Mouse (Mus musculus) MN1 (cell line): ENCODE data around the gene Gm44965.
A peak's percentile ranks its signal among the peaks of the same experiment; 100 is the strongest.

Source experiments
- DNase-seq: peaks from one replicate; pipeline ENCODE4 v3.0.0-alpha.2; 2016; ENCODE audit warnings: low spot score

Gene Gm44965

GRCm38 (mm10) chr6:48579215-48579648, 14.5 kb upstream of the Gm44965 start:
- DNase-seq = no peak

DNA sequence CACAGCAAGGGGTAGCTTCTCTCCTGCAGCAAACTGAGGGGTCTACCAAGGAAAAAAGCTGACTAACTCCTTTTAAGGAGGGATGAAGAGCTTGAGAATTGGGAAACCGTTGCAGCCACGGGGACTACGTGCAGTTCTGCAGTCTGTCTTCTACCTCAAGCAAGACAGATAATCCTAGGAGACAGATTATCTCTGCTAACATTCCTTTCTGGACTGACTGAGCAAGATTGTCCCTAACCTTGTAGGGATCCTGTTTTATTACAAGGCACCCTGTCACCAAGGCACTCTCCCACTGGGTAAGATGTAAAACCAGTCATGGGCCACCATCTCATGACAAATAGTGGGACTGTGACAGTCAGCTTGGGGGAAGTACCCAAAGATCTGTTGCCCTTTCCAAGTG, 12.5 kb upstream of the Gm44965 start:
- no peak for DNase-seq

- peak; percentile 68 for DNase-seq
Measured at GRCm38 (mm10) chr6:48582037-48582436, 11.7 kb upstream of the Gm44965 start.

DNA sequence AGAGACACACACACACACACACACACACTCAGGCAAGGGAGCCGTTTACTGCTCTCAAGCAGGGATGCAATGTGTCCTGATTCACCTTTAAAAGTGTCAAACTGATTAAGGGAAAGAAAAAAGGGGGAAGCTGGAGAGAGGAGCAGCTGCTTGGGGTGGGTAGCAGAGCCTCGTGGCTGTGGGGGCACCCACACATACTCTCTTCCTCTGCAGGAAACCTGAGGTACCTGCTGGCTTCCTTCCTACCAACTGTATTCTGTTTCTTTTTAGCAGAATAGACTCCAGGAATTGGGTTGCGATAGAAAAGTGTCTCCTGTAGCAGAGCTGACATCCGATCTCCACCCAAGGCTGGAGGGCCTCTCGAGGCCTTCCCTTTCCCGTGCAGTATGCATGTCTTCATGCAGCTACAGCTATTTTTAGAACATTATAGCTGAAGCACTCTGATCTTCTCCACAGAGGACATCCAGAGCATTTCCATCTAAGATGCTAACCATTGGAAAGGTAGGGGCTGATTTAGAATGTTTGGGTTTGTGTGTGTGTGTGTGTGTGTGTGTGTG, 4.5 kb upstream of the Gm44965 start, which contains the start of gene Gm45021:
Gene Gm45021 (plus strand): TSS at position 417 of the 557 bp plus-strand sequence.
- DNase-seq = no peak

DNA sequence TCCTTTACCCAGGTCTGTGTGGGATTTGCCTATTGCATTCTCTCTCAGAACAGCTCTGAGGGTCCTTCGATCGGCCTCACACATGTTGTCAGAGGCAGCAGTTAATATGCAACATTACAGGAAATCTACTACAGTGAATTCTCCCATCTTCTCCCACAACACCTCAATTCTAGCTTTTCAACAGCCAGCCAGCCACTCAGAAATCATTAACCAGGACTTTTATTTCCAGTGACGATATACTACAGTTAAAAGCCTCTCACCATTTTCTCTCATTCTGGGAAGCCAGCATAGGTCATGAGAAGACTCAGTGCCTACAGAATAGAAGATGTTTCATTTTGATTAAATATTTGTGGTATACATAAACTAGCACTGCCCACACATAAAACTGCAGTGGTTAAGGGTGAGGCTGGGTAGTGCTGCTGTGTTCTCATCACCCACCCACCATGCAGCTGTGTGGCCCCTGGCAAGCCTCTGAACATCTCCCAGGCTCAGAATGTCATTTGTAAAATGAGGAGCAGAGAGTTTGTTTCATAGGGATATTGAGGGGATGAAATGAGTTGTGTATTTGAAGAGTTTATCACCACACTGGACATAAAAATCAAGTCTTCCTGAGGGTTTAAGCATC, 2.4 kb upstream of the Gm44965 start:
- no peak for DNase-seq

DNA sequence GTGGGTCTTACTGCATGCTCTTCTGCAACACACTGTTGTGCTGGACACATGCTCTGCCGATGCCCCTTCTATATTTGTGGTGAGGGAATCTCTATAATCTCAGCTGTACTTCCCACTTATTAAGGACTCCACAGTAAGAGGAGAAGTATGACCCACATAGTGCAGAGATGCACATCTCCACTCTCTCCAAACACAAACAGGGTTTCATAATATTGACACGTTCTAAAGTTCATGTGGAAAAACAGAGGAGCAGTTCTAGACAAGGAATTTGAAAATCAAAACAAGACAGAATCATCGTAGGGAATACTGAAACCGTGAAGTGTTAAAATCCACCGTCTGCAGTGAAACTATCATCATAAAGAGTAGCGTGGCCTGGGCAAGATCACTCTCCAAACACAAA, 1.9 kb upstream of the Gm44965 start:
- no peak for DNase-seq

DNA sequence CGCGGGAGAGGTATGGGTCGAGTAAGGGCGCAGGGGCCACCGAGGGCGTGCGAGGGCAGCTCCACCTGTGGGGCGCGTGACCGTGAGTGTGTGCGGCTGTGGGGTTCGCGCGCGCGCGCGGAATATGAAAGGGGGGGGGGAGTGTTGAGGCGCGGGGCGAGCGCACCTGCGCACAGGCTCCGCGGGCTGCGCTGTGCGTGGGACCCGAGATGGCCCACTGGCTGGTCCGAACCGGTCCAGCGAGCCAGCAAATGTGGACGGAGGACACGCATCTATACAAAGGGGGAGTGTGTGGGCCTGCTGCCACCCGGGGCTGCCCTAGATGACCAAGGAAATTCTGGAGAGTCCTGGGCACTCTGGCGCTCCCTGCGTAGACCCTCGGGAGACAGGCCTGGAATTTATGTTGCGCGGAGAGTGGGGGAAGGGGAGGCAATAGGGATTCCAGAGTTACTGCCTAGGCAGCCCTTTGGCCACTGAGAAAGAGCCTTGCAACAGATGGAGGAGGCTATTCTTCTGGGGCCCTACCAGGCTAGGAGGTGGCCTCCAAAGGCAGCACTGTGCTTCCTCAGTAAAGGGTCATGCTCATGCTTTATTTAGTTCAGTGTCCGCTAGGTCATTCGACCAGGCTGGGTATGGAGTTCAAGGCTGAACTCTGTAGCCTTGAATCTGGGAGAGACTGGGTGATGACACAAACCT, 450 bp downstream of the Gm44965 start:
- peak; percentile 71 for DNase-seq

GRCm38 (mm10) chr6:48595278-48595677, 1.5 kb downstream of the Gm44965 start:
- DNase-seq = no peak

DNA sequence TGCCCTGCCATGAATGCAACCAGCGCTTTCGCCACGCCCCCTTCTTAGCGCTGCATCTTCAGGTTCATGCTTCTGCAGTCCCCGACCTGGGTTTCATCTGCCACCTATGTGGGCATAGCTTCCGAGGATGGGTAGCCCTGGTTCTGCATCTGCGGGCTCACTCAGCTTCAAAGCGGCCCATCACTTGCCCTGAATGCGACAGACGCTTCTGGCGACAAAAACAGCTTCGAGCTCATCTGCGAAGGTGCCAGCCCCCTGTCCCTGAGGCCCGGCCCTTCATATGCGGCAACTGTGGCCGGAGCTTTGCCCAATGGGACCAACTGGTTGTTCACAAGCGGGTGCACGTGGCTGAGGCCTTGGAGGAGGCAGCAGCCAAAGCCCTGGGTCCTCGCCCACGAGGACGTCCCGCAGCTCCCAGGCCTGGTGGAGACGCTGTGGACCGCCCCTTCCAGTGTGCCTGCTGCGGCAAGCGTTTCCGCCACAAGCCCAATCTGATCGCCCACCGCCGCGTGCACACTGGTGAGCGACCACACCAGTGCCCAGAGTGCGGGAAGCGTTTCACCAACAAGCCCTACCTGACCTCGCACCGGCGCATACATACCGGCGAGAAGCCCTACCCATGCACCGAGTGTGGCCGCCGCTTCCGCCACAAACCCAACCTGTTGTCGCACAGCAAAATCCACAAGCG, 2.9 kb downstream of the Gm44965 start:
- no peak for DNase-seq

DNA sequence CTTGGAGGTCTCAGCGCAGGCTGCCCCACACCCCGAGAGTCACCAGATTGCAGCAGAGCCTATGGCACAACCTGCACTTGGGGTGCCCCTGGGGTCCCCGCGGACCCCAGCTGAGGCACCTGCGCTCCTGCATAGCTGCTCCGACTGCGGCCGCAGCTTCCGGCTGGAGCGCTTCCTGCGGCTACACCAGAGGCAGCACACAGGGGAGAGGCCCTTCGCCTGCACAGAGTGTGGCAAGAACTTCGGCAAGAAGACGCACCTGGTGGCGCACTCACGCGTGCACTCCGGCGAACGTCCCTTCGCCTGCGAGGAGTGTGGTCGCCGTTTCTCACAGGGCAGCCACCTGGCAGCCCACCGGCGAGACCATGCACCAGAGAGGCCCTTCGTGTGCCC, 3.5 kb downstream of the Gm44965 start:
- no peak for DNase-seq

- no peak for DNase-seq
Measured at GRCm38 (mm10) chr6:48600594-48600993, 6.9 kb downstream of the Gm44965 start.

- peak; percentile 92 for DNase-seq
Measured at GRCm38 (mm10) chr6:48601271-48602079, 7.7 kb downstream of the Gm44965 start, which contains the start of gene Zfp775. Gene Zfp775 (plus strand): TSS chr6:48602063.

- peak; percentile 59 for DNase-seq
Measured at GRCm38 (mm10) chr6:48602080-48602741, 8.5 kb downstream of the Gm44965 start.

GRCm38 (mm10) chr6:48608124-48608523, 14.4 kb downstream of the Gm44965 start:
- DNase-seq = no peak

- DNase-seq = no peak
Measured at GRCm38 (mm10) chr6:48609512-48609911, 15.8 kb downstream of the Gm44965 start.

DNA sequence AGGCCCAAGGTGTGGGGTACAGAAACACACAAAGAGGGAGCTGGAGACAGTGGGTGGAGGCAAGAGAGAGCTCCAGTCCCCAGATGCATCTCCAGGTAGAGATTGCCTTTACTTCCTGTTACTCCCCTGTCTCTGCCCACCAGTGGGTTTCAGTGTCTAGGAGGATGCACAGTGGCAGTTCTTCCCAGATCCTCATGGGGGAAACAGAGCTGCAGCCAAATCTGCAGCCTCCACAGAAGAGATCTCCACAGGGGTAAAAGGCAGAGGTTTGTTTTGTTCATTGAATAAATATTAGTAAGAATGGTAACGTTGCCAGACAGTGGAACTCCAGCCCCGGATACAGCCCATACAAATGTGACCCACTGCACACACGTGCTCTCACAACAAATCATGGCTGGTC, 16.9 kb downstream of the Gm44965 start:
- no peak for DNase-seq

DNA sequence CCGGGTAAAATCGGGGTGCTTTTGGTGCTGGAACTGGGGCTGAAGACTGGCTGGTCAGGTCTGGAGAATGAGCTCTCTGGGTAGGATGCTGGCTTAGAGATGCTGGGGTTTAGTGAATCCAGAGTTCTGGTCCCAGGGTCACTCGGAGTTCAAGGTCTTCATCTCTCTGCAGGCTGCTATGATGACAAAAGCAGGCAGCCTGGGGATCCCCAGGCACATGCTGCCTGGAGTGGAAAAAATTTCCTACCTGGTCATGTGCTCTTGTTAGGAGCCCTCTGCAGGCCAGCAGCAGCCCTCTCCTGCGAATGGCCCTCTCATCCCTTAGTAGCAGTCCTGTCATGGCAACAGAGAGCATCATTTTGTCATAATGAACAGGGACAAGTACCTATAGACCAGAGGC, 19.7 kb downstream of the Gm44965 start:
- DNase-seq = no peak

DNA sequence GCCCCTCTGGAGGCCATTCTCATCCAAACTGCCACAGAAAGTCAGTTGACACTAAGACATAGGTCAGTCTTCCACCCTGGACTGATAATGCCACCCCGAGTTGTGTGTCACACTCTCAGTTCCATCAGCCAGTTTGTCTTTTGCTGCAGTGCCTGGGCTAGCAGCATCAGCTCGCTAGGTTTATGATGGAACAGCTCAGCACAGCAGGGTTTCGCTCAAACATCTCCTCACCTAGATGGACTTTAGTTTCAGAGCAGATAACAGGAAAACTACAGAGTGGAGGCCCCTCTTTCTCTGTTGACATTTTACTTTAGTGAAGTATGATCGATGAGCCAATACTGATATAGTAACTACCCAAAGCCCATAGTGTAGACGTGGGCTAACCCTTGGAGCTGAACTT, 21.0 kb downstream of the Gm44965 start:
- DNase-seq = no peak

DNA sequence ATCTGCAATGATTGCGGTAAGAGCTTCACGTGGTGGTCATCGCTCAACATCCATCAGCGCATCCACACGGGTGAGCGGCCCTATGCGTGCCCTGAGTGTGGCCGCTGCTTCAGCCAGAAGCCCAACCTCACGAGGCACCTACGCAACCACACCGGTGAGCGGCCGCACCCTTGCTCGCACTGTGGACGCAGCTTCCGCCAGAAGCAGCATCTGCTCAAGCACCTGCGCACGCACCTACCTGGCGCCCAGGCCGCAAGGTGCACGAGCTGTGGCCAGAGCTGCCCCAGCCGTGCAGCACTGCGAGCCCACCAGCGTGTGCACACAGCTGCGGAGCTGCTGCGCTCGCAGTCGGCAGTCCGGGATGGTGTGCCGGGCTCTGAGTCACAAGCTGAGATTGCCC, 26.3 kb downstream of the Gm44965 start:
- DNase-seq = no peak

GRCm38 (mm10) chr6:48622186-48622843, 28.6 kb downstream of the Gm44965 start:
- DNase-seq = peak; percentile 73

GRCm38 (mm10) chr6:48623460-48623859, 29.7 kb downstream of the Gm44965 start:
- DNase-seq = peak; percentile 27
